Mouse (Mus musculus) liver, postnatal 0 days (tissue): ENCODE data around the gene Hs1bp3.

ENCODE experiments used
- CTCF ChIP-seq: sonication (generic); IDR thresholded peaks from 2 replicates; pipeline ENCODE4 v1.5.1; 2016; ENCODE audit warnings: antibody characterized with exemption, low read depth
- EP300 ChIP-seq: IDR thresholded peaks from 2 replicates; pipeline ENCODE4 v1.6.1; 2016; ENCODE audit warnings: antibody characterized with exemption, low read depth, mild to moderate bottlenecking

GRCm38 (mm10) chr12:8299143-8300110 is 13.8 kb upstream of the Hs1bp3 start:
- no peak for TF ChIP-seq CTCF
- TF ChIP-seq EP300, result no peak
